Mouse (Mus musculus): Measurements from ENCODE around the gene Frmd8.
A peak's percentile ranks its signal among the peaks of the same experiment; 100 is the strongest.

Frmd8 gene

GRCm38 (mm10) chr19:5806809-5807205 lies 68.3 kb downstream of the Frmd8 start:
- DNase-seq (ENCODE audit: low read depth) = no peak

DNA sequence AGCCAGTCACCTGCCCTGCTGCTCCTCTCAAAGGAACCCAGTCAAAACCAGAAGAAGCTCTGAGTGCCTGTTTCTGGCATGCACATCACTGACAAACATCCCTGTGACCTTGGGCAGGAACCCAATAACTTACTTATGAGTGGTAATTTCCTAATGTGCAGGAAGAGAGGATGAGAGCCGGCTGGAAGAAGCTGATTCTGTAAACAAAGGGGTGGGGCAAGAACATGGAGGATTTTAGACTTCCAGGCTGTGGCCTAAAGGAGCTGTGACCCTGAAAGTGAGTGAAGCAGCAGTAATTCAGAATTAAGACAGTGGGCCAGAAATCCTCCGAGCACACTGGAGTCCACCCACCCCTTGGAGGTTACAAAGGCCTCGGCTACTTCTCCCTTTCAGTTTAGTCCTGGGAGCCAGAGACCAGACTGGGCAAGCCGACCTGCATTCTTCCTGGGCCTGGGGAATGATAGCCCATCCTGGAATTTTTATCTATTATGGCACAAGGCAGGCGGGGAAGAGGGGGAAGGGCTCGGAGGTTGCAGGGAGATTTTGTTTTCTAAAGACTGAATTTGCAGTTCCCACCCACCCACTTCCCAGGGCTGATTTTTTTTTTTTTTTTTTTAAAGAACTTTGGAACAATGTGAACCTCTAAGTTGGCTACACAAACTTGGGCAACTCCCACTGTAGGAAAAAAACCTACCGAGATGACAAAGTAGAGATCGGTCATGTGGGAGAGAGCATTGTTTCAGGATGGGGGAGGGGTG lies 68.8 kb downstream of the Frmd8 start:
- DNase-seq (ENCODE audit: low read depth) = no peak

DNA sequence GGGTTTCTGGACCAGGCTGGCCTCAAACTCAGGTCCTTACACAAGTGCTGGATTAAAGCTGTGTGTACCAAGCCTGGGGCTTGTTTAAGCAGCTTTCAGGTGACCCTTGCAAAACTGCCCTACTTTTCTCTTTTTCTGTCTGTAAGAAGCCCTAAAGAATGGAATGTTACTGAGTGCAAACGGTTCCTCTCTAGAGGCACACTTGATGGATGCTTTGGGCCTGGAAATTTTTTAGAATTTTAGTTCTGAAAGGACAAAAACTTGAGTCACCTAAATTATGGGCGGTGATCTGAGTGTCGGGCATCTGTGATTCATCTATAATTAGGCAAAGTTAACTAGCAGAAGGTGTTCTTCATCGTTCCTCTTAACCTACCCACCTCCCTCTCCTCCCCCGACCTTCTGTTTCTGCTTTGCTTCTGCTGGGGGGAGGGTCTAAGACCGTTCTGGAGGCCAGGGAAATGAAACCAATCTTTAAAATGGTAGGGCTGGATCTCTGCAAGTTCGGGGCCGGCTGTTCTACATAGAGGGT lies 70.6 kb downstream of the Frmd8 start:
- no peak for DNase-seq (ENCODE audit: low read depth)

GRCm38 (mm10) chr19:5803881-5804279 lies 71.2 kb downstream of the Frmd8 start:
- no peak for DNase-seq (ENCODE audit: low read depth)

DNA sequence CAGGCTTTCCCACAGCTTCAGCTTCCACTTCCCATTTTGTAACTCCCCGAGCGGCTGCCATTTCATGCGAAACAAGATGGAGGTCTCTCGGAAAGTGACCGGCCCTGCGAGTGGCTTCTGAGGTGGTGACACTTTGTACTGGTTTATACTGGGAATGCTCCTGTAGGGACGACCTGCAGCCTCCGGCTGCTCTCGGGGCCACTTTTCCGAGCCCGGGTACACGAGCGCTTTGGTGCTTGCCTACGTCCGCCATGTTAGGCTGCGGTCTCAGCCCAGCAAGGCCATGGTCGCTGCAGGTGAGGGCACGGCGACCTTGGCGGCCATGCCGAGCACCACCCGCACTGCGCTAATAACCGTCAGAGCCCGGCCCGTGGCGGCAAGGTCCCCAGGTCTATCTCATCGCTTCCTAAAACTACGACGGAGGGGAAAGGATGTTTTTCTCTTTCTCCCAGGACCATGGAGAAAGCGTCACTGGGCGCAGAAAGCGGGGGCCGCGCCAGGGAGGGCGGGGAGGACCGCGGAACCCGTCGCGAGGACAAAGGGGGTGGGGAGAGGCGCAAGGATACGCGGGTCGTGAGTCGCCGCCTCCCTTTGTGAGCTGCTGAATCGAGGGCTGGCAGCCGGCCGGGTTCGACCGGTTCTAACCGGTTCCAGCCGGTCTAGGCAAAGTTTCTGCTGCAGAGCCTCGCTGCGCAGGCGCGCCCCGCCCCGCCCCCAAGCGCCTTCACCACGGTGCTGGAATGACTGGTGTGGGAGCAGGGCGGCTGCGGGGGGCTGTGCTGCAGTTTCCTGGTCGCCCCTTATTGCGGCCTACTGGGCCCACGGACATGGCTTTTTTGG lies 71.8 kb downstream of the Frmd8 start:
- peak; percentile 96 for DNase-seq (ENCODE audit: low read depth)

- no peak for DNase-seq (ENCODE audit: low read depth)
Measured at GRCm38 (mm10) chr19:5802787-5803040, 72.4 kb downstream of the Frmd8 start.

- peak; percentile 97 for DNase-seq (ENCODE audit: low read depth)
Measured at GRCm38 (mm10) chr19:5802011-5802786, 72.9 kb downstream of the Frmd8 start.

GRCm38 (mm10) chr19:5801432-5801964 lies 73.6 kb downstream of the Frmd8 start:
- no peak for DNase-seq (ENCODE audit: low read depth)

- DNase-seq (ENCODE audit: low read depth) = no peak
Measured at GRCm38 (mm10) chr19:5800632-5801431, 74.2 kb downstream of the Frmd8 start.

DNA sequence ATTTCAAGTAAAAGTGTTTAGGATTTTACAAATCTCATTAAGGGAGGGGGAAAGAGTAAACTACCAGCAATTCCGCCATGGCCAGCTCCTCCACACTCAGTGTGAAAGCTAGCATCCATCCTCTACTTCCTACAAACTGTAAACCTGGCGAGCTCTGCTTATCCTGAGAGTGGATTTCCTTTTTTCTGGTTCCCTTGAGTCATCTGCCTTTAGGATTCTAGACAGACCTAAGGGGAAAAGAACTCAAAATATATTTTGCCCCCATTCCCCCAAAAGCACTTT lies 74.8 kb downstream of the Frmd8 start:
- no peak for DNase-seq (ENCODE audit: low read depth)

Data from c-Kit-positive CD71-negative TER-119-negative erythroid progenitor cells, embryonic 14.5 days (primary cell).